Mouse (Mus musculus) kidney, embryonic 14.5 days (tissue): ENCODE results near the gene Palm. TPM values are rescaled to one million over a fixed set of nuclear protein-coding genes. Genes with fewer than 3 reads are reported as not detected.
A peak's percentile ranks its signal among the peaks of the same experiment; 100 is the strongest.

Source experiments
- ATAC-seq: fragments of 200-750 bp; cut with Nextera tagmentation; 2 replicates; pipeline ENCODE4 v1.8.0; 2017; ENCODE audit warnings: moderate number of reproducible peaks, mild to moderate bottlenecking, moderate TSS enrichment, moderate library complexity; ENCODE audit not compliant: low FRiP score, low TSS enrichment
- H3K27ac ChIP-seq: fragments of 300-500 bp; sonication (generic); 2 replicates; pipeline ENCODE4 v1.5.1; 2014; ENCODE audit warnings: low read depth, mild to moderate bottlenecking, low read length, moderate library complexity, mixed read lengths
- H3K27me3 ChIP-seq: fragments of 300-500 bp; sonication (generic); 2 replicates; pipeline ENCODE4 v1.6.1; 2014; ENCODE audit warnings: mild to moderate bottlenecking, low read length; ENCODE audit not compliant: control insufficient read depth, insufficient read depth
- H3K36me3 ChIP-seq: fragments of 300-500 bp; sonication (generic); 2 replicates; pipeline ENCODE4 v1.6.1; 2014; ENCODE audit warnings: low read length, mixed read lengths; ENCODE audit not compliant: control insufficient read depth, insufficient read depth
- H3K4me1 ChIP-seq: fragments of 300-500 bp; sonication (generic); 2 replicates; pipeline ENCODE4 v1.6.1; 2014; ENCODE audit warnings: low read length, mixed read lengths; ENCODE audit not compliant: control insufficient read depth, insufficient read depth
- H3K4me2 ChIP-seq: fragments of 300-500 bp; sonication (generic); replicated peaks from 2 replicates; pipeline ENCODE4 v1.6.1; 2014; ENCODE audit warnings: low read depth, mild to moderate bottlenecking, low read length
- H3K4me3 ChIP-seq: fragments of 300-500 bp; sonication (generic); 2 replicates; pipeline ENCODE4 v1.5.1; 2014; ENCODE audit warnings: mild to moderate bottlenecking, low read length
- H3K9ac ChIP-seq: fragments of 300-500 bp; sonication (generic); 2 replicates; pipeline ENCODE4 v1.6.1; 2014; ENCODE audit warnings: low read depth, mild to moderate bottlenecking, low read length, moderate library complexity
- H3K9me3 ChIP-seq: fragments of 300-500 bp; sonication (generic); 2 replicates; pipeline ENCODE4 v1.6.1; 2016; ENCODE audit warnings: low read length; ENCODE audit not compliant: control insufficient read depth
- WGBS: fragments of 180-500 bp; shearing (Covaris S2); extraction: QIAGEN DNeasy Blood & Tissue Kit; methylation state at CpG from one replicate; pipeline ENCODE4 v1.1.7; 2014; 5-methylcytosine and 5-hydroxymethylcytosine counted together
- microRNA-seq: library from miRNA; unstranded; fragments of <30 nt; microRNA quantifications from one replicate; pipeline ENCODE4, GENCODE M21; 2016
- polyA plus RNA-seq: library from polyadenylated mRNA; unstranded; fragments of >200 nt; fragmentation: Nextera tagmentation; extraction: Ambion mirVana; gene quantifications from 2 replicates; pipeline ENCODE4 v1.2.1, GENCODE M21; 2014

The Palm gene
- polyA plus RNA-seq, 1 experiment from 2014 or later = 136 TPM

- H3K27me3 ChIP-seq = no peaks in the 10 kb centered on the region
- no peak overlapping the region for H3K9ac ChIP-seq
- no peak overlapping the region for H3K4me3 ChIP-seq
- H3K4me1 ChIP-seq = peaks cover 30% of the 10 kb centered on the region
- no peak overlapping the region for H3K4me2 ChIP-seq
- no peak overlapping the region for H3K27ac ChIP-seq
- peaks cover 92% of the 10 kb centered on the region for H3K36me3 ChIP-seq
- ATAC-seq = no peak
- 82% methylated on average over 23 of the region's 23 CpGs for WGBS
- H3K9me3 ChIP-seq = no peaks in the 10 kb centered on the region
These were observed 68.8 kb downstream of the Palm start for GRCm38 (mm10) chr10:79862049-79862788.

GRCm38 (mm10) chr10:79862925-79863324, 69.6 kb downstream of the Palm start:
- 60% methylated on average over 10 of the region's 10 CpGs for WGBS
- Histone ChIP-seq H3K4me2 (no peak overlapping the region), H3K4me1 (peaks cover 23% of the 10 kb centered on the region), H3K27ac (no peak overlapping the region), H3K36me3 (peaks cover 90% of the 10 kb centered on the region), H3K9me3 (no peaks in the 10 kb centered on the region), H3K9ac (no peak overlapping the region), H3K27me3 (no peaks in the 10 kb centered on the region), H3K4me3 (no peak overlapping the region)
- no peak for ATAC-seq

- H3K4me1 ChIP-seq = peaks cover 15% of the 10 kb centered on the region; the same call in 1 of the 2 replicates
- H3K27me3 ChIP-seq = no peaks in the 10 kb centered on the region
- H3K27ac ChIP-seq = no peak overlapping the region
- H3K4me3 ChIP-seq = no peak overlapping the region
- H3K9me3 ChIP-seq = no peaks in the 10 kb centered on the region
- peaks cover 73% of the 10 kb centered on the region for H3K36me3 ChIP-seq
- WGBS = 54% methylated on average over 10 of the region's 10 CpGs
- peak; percentile 13 for ATAC-seq
- no peak overlapping the region for H3K9ac ChIP-seq
- H3K4me2 ChIP-seq = no peak overlapping the region
These were observed 71.2 kb downstream of the Palm start for GRCm38 (mm10) chr10:79864351-79865188.

- H3K9me3 ChIP-seq = no peaks in the 10 kb centered on the region
- no peak overlapping the region for H3K27ac ChIP-seq
- no peak overlapping the region for H3K9ac ChIP-seq
- peak; percentile 29 for ATAC-seq
- H3K4me2 ChIP-seq = no peak overlapping the region
- peaks cover 70% of the 10 kb centered on the region for H3K36me3 ChIP-seq
- H3K4me1 ChIP-seq = peaks cover 11% of the 10 kb centered on the region; the same call in 1 of the 2 replicates
- WGBS = 67% methylated on average over 12 of the region's 12 CpGs
- no peaks in the 10 kb centered on the region for H3K27me3 ChIP-seq
- H3K4me3 ChIP-seq = no peak overlapping the region
These were observed 71.8 kb downstream of the Palm start for GRCm38 (mm10) chr10:79865189-79865601.

- Histone ChIP-seq H3K27ac (no peak overlapping the region), H3K27me3 (no peaks in the 10 kb centered on the region), H3K4me3 (no peak overlapping the region), H3K4me2 (no peak overlapping the region), H3K4me1 (peaks cover 8% of the 10 kb centered on the region; the same call in 1 of the 2 replicates), H3K9me3 (no peaks in the 10 kb centered on the region), H3K36me3 (peaks cover 68% of the 10 kb centered on the region), H3K9ac (no peak overlapping the region)
- ATAC-seq = 0 out of 2 replicates have a peak, but pooled peaks have one; percentile 4
- 72% methylated on average over 19 of the region's 19 CpGs for WGBS
These were observed 72.5 kb downstream of the Palm start for GRCm38 (mm10) chr10:79865801-79866295.

GRCm38 (mm10) chr10:79866601-79867000, 73.2 kb downstream of the Palm start:
- no peak overlapping the region for H3K27ac ChIP-seq
- H3K9me3 ChIP-seq = no peaks in the 10 kb centered on the region
- 68% methylated on average over 11 of the region's 11 CpGs for WGBS
- H3K4me3 ChIP-seq = no peak overlapping the region
- peaks cover 67% of the 10 kb centered on the region for H3K36me3 ChIP-seq
- H3K9ac ChIP-seq = no peak overlapping the region
- peaks cover under 1% of the 10 kb centered on the region; the same call in 1 of the 2 replicates for H3K4me1 ChIP-seq
- no peak overlapping the region for H3K4me2 ChIP-seq
- ATAC-seq = no peak
- no peaks in the 10 kb centered on the region for H3K27me3 ChIP-seq

Small RNAs within 50 kb of the gene (microRNA-seq; reads per million reads assigned to microRNA genes)
- gene Mir6910 = not detected

Other genes starting within 250 kb of the Palm start
- gene Mier2, start 238.4 kb upstream of the Palm start, polyA plus RNA-seq = 44.2 and 47.4 TPM in 2 replicates
- gene Theg, start 206.2 kb upstream of the Palm start, polyA plus RNA-seq = not detected in 2 replicates
- gene C2cd4c, start 179.5 kb upstream of the Palm start, polyA plus RNA-seq = not detected in 2 replicates
- 6.9 and 8.5 TPM in 2 replicates for gene Shc2, start 155.7 kb upstream of the Palm start, polyA plus RNA-seq
- not detected in 2 replicates for gene Odf3l2, start 147.8 kb upstream of the Palm start, polyA plus RNA-seq
- 2.6 and 3.6 TPM in 2 replicates for gene Madcam1, start 129.0 kb upstream of the Palm start, polyA plus RNA-seq
- 85.7 and 90.9 TPM in 2 replicates for gene Tpgs1, start 124.2 kb upstream of the Palm start, polyA plus RNA-seq
- gene Cdc34, start 111.4 kb upstream of the Palm start, polyA plus RNA-seq = 105 and 108 TPM in 2 replicates
- 0.54 and 0.61 TPM in 2 replicates for gene Gzmm, start 104.6 kb upstream of the Palm start, polyA plus RNA-seq
- gene Bsg, start 89.1 kb upstream of the Palm start, polyA plus RNA-seq = 847 and 943 TPM in 2 replicates
- gene Hcn2, start 76.9 kb upstream of the Palm start, polyA plus RNA-seq = 0.11 and 0.14 TPM in 2 replicates
- gene Polrmt, start 47.0 kb upstream of the Palm start, polyA plus RNA-seq = 33.2 and 38.9 TPM in 2 replicates
- gene Fgf22, start 38.5 kb upstream of the Palm start, polyA plus RNA-seq = 0.11 and 0.61 TPM in 2 replicates
- gene Rnf126, start 26.6 kb upstream of the Palm start, polyA plus RNA-seq = 95.9 and 104 TPM in 2 replicates
- 4.9 and 8.2 TPM in 2 replicates for gene Fstl3, start 16.3 kb upstream of the Palm start, polyA plus RNA-seq
- gene Prss57, start 2.6 kb upstream of the Palm start, polyA plus RNA-seq = not detected in 2 replicates
- gene Misp, start 27.4 kb downstream of the Palm start, polyA plus RNA-seq = 4.1 and 9.0 TPM in 2 replicates
- gene Ptbp1, start 60.9 kb downstream of the Palm start, polyA plus RNA-seq = 279 and 333 TPM in 2 replicates
- gene Prtn3, start 80.9 kb downstream of the Palm start, polyA plus RNA-seq = 9.6 and 11.1 TPM in 2 replicates
- gene Plppr3, start 81.1 kb downstream of the Palm start, polyA plus RNA-seq = 58.8 and 59.7 TPM in 2 replicates
- gene Elane, start 92.7 kb downstream of the Palm start, polyA plus RNA-seq = not detected in 2 replicates
- not detected in 2 replicates for gene Cfd, start 97.3 kb downstream of the Palm start, polyA plus RNA-seq
- gene Med16, start 115.4 kb downstream of the Palm start, polyA plus RNA-seq = 48.0 and 61.2 TPM in 2 replicates
- gene Gm26602, start 117.3 kb downstream of the Palm start, polyA plus RNA-seq = 4.6 and 10.8 TPM in 2 replicates
- 0.47 and 0.61 TPM in 2 replicates for gene Kiss1r, start 123.4 kb downstream of the Palm start, polyA plus RNA-seq
- 102 and 137 TPM in 2 replicates for gene R3hdm4, start 127.6 kb downstream of the Palm start, polyA plus RNA-seq
- gene Arid3a, start 133.5 kb downstream of the Palm start, polyA plus RNA-seq = 12.0 and 12.3 TPM in 2 replicates
- 132 and 147 TPM in 2 replicates for gene Wdr18, start 166.6 kb downstream of the Palm start, polyA plus RNA-seq
- gene Grin3b, start 177.1 kb downstream of the Palm start, polyA plus RNA-seq = 0.19 and 0.29 TPM in 2 replicates
- 18.8 and 27.8 TPM in 2 replicates for gene Tmem259, start 190.8 kb downstream of the Palm start, polyA plus RNA-seq
- gene Cnn2, start 195.0 kb downstream of the Palm start, polyA plus RNA-seq = 186 and 220 TPM in 2 replicates
- 1.8 and 2.7 TPM in 2 replicates for gene Abca7, start 202.9 kb downstream of the Palm start, polyA plus RNA-seq
- 4.8 and 7.7 TPM in 2 replicates for gene Arhgap45, start 223.1 kb downstream of the Palm start, polyA plus RNA-seq
- gene Polr2e, start 246.2 kb downstream of the Palm start, polyA plus RNA-seq = 276 and 310 TPM in 2 replicates